Mouse (Mus musculus): Measurements from ENCODE around the gene Gmnn.

Gmnn gene

GRCm38 (mm10) chr13:24760351-24760870 lies 1.3 kb downstream of the Gmnn start:
- DNase-seq = no peak

GRCm38 (mm10) chr13:24759451-24759850 lies 2.3 kb downstream of the Gmnn start:
- no peak for DNase-seq

- DNase-seq = no peak
Measured at GRCm38 (mm10) chr13:24757820-24758564, 3.7 kb downstream of the Gmnn start.

GRCm38 (mm10) chr13:24756756-24757155 lies 5.0 kb downstream of the Gmnn start:
- DNase-seq = no peak

GRCm38 (mm10) chr13:24751396-24751795 lies 10.3 kb downstream of the Gmnn start:
- no peak for DNase-seq

GRCm38 (mm10) chr13:24750807-24751206 lies 10.9 kb downstream of the Gmnn start:
- DNase-seq = no peak

- DNase-seq = no peak
Measured at GRCm38 (mm10) chr13:24747823-24748222, 13.9 kb downstream of the Gmnn start.

- no peak for DNase-seq
Measured at GRCm38 (mm10) chr13:24741028-24741427, 20.7 kb downstream of the Gmnn start, which contains the start of gene Armh2. TSS of gene Armh2 (plus strand) at chr13:24741232.

GRCm38 (mm10) chr13:24735608-24736131 lies 26.1 kb downstream of the Gmnn start:
- DNase-seq = no peak

- no peak for DNase-seq
Measured at GRCm38 (mm10) chr13:24734502-24734901, 27.2 kb downstream of the Gmnn start.

GRCm38 (mm10) chr13:24729128-24729527 lies 32.6 kb downstream of the Gmnn start:
- DNase-seq = no peak

GRCm38 (mm10) chr13:24724395-24724759 lies 37.3 kb downstream of the Gmnn start:
- no peak for DNase-seq

GRCm38 (mm10) chr13:24723699-24724394 lies 37.9 kb downstream of the Gmnn start:
- DNase-seq = no peak

- no peak for DNase-seq
Measured at GRCm38 (mm10) chr13:24721502-24721901, 40.2 kb downstream of the Gmnn start.

- no peak for DNase-seq
Measured at GRCm38 (mm10) chr13:24717677-24718076, 44.0 kb downstream of the Gmnn start.

- no peak for DNase-seq
Measured at GRCm38 (mm10) chr13:24716441-24716840, 45.3 kb downstream of the Gmnn start.

GRCm38 (mm10) chr13:24715601-24716000 lies 46.1 kb downstream of the Gmnn start:
- no peak for DNase-seq

GRCm38 (mm10) chr13:24714360-24714885 lies 47.3 kb downstream of the Gmnn start:
- DNase-seq = no peak

- DNase-seq = peak; percentile 81
Measured at GRCm38 (mm10) chr13:24713434-24714000, 48.2 kb downstream of the Gmnn start.

GRCm38 (mm10) chr13:24712581-24713130 lies 49.1 kb downstream of the Gmnn start:
- DNase-seq = no peak

- no peak for DNase-seq
Measured at GRCm38 (mm10) chr13:24710968-24711367, 50.8 kb downstream of the Gmnn start.

GRCm38 (mm10) chr13:24709656-24710396 lies 51.9 kb downstream of the Gmnn start:
- no peak for DNase-seq
